Comparison of ENCODE assay signal across 21 mouse cellular contexts in genomic region chr10:105518144-105518543, GRCm38 (mm10). TPM values are rescaled to one million over a fixed set of nuclear protein-coding genes. Genes with fewer than 3 reads are reported as not detected.
"Had no signal": no experiment of that assay in that cellular context is flagged by ENCODE, and none has a peak within 500 bp of the region (broad histone marks: within the 10 kb centered on the region; RNA-seq: fewer than 3 reads in every experiment).

No protein-coding gene starts in this region.

- ATAC-seq: liver, postnatal 0 days; lung, postnatal 0 days; midbrain, embryonic 13.5 days; midbrain, embryonic 15.5 days had no signal

- H3K36me3 ChIP-seq: liver, embryonic 13.5 days; liver, embryonic 15.5 days; lung, embryonic 15.5 days; midbrain, embryonic 13.5 days; midbrain, embryonic 15.5 days; stomach, embryonic 15.5 days had no signal

- H3K9ac ChIP-seq: liver, embryonic 13.5 days; liver, embryonic 15.5 days; liver, postnatal 0 days; lung, embryonic 15.5 days; midbrain, embryonic 13.5 days; midbrain, embryonic 15.5 days; stomach, embryonic 15.5 days had no signal

- DNase-seq: liver, embryonic 13.5 days; liver, postnatal 0 days; lung, adult 2 months; lung, postnatal 14 days; lung, postnatal 36 days; right cerebral cortex, postnatal 14 days; thymus, adult 2 months; thymus, postnatal 25 days; thymus, postnatal 4 days had no signal

- H3K4me1 ChIP-seq: liver, embryonic 15.5 days; megakaryocyte, embryonic 14.5 days; stomach, embryonic 15.5 days had no signal

- H3K4me3 ChIP-seq: liver, embryonic 13.5 days; liver, embryonic 15.5 days; lung, embryonic 15.5 days; megakaryocyte, embryonic 14.5 days; midbrain, embryonic 13.5 days; midbrain, embryonic 15.5 days; stomach, embryonic 15.5 days had no signal

- H3K27ac ChIP-seq: liver, embryonic 13.5 days; liver, embryonic 15.5 days; lung, embryonic 15.5 days; macrophage; midbrain, embryonic 13.5 days; midbrain, embryonic 15.5 days; stomach, embryonic 15.5 days; stomach, postnatal 0 days had no signal

- H3K27me3 ChIP-seq: liver, embryonic 13.5 days; liver, embryonic 15.5 days; lung, embryonic 15.5 days; megakaryocyte, embryonic 14.5 days; midbrain, embryonic 13.5 days; midbrain, embryonic 15.5 days; stomach, embryonic 15.5 days had no signal

- H3K9me3 ChIP-seq: liver, embryonic 13.5 days; liver, embryonic 15.5 days; lung, embryonic 15.5 days; megakaryocyte, embryonic 14.5 days; midbrain, embryonic 13.5 days; midbrain, embryonic 15.5 days; stomach, embryonic 15.5 days had no signal

- H3K4me2 ChIP-seq: liver, embryonic 13.5 days; liver, embryonic 15.5 days; lung, embryonic 15.5 days; midbrain, embryonic 11.5 days; midbrain, embryonic 13.5 days; midbrain, embryonic 15.5 days; stomach, embryonic 15.5 days had no signal

RNA-seq across cellular contexts. Expression of gene Tmtc2, which starts 56.1 kb away (rescaled TPM):
- total RNA-seq: monocyte, adult 5-6 weeks; neutrophil, adult 5-6 weeks had no signal
